Comparison of ENCODE assay signal across 25 mouse cellular contexts in genomic region chr7:112295426-112296221, GRCm38 (mm10).
DNase-seq lines count a peak whose midpoint lies in the region; ATAC-seq and TF ChIP-seq lines count a peak whose summit lies in the region.
"Had no signal": no experiment of that assay in that cellular context is flagged by ENCODE, and none has a peak within 500 bp of the region (broad histone marks: within the 10 kb centered on the region; RNA-seq: fewer than 3 reads in every experiment).

No protein-coding gene starts in this region.

- TF ChIP-seq CTCF in gastrocnemius, adult 2 months (IDR thresholded peaks at IDR 0.05), result no peak
- no peak for TF ChIP-seq CTCF in left cerebral cortex, adult 2 months (IDR thresholded peaks at IDR 0.05)

- peak overlapping the region; percentile 64 for H3K9ac ChIP-seq in heart, embryonic 13.5 days
- no peak overlapping the region for H3K9ac ChIP-seq in lung, embryonic 16.5 days (ENCODE audit: low read length)
- H3K9ac ChIP-seq: embryonic facial prominence, embryonic 12.5 days; forebrain, embryonic 12.5 days; hindbrain, embryonic 15.5 days; limb, embryonic 15.5 days; liver, embryonic 14.5 days; midbrain, embryonic 15.5 days; neural tube, embryonic 13.5 days had no signal

- H3K27ac ChIP-seq in gastrocnemius, adult 2 months, result peak overlapping the region; percentile 38
- peak overlapping the region; percentile 28; the same call in 1 of the 2 replicates for H3K27ac ChIP-seq in left cerebral cortex, adult 2 months
- H3K27ac ChIP-seq in heart, embryonic 13.5 days (replicated peaks), result peak overlapping the region; percentile 99
- H3K27ac ChIP-seq in lung, embryonic 16.5 days (ENCODE audit: low read length), result peak overlapping the region; percentile 61
- H3K27ac ChIP-seq: embryonic facial prominence, embryonic 12.5 days; forebrain, embryonic 12.5 days; hindbrain, embryonic 15.5 days; limb, embryonic 15.5 days; liver, embryonic 14.5 days; macrophage; midbrain, embryonic 15.5 days; neural tube, embryonic 13.5 days had no signal

- H3K9me3 ChIP-seq in heart, embryonic 13.5 days, result no peaks in the 10 kb centered on the region
- no peaks in the 10 kb centered on the region for H3K9me3 ChIP-seq in lung, embryonic 16.5 days (ENCODE audit: control insufficient read depth, low read length)
- H3K9me3 ChIP-seq: embryonic facial prominence, embryonic 12.5 days; forebrain, embryonic 12.5 days; hindbrain, embryonic 15.5 days; limb, embryonic 15.5 days; midbrain, embryonic 15.5 days; neural tube, embryonic 13.5 days had no signal

- no peak for ATAC-seq in heart, embryonic 13.5 days (ENCODE audit: extremely low read depth, insufficient number of reproducible peaks, low FRiP score, low TSS enrichment)
- no peak for ATAC-seq in lung, embryonic 16.5 days (ENCODE audit: low read depth)
- ATAC-seq: CD4-positive, CD25-positive, alpha-beta regulatory T cell, adult 4 months; midbrain, embryonic 15.5 days had no signal

- DNase-seq in gastrocnemius, adult 2 months, result no peak
- no peak for DNase-seq in gastrocnemius, postnatal 10 days
- DNase-seq in left cerebral cortex, adult 2 months (ENCODE audit: extremely low spot score in 1 of 2, low spot score in 2 of 2), result no peak
- DNase-seq in left cerebral cortex, postnatal 36 days (ENCODE audit: low spot score in 2 of 2), result no peak
- DNase-seq in testis, postnatal 10 days (ENCODE audit: low spot score), result no peak
- DNase-seq: adrenal gland, postnatal 36 days; cerebellum, postnatal 14 days; kidney, adult 2 months; kidney, postnatal 10 days; layer of hippocampus, postnatal 36 days; retina, postnatal 1 day; right cerebral cortex, postnatal 25 days; thymus, postnatal 14 days had no signal

- 41% methylated on average over 8 of the region's 8 CpGs for WGBS in heart, embryonic 13.5 days
- 50% methylated on average over 8 of the region's 8 CpGs for WGBS in lung, embryonic 16.5 days

- H3K4me2 ChIP-seq in heart, embryonic 13.5 days, result no peak overlapping the region
- no peak overlapping the region for H3K4me2 ChIP-seq in lung, embryonic 16.5 days (ENCODE audit: low read depth, low read length)
- H3K4me2 ChIP-seq: embryonic facial prominence, embryonic 12.5 days; forebrain, embryonic 12.5 days; hindbrain, embryonic 15.5 days; limb, embryonic 15.5 days; midbrain, embryonic 15.5 days; neural tube, embryonic 13.5 days had no signal

- H3K4me3 ChIP-seq in gastrocnemius, adult 2 months, result no peak overlapping the region
- H3K4me3 ChIP-seq in left cerebral cortex, adult 2 months, result no peak overlapping the region
- H3K4me3 ChIP-seq in heart, embryonic 13.5 days, result no peak overlapping the region
- H3K4me3 ChIP-seq in lung, embryonic 16.5 days (ENCODE audit: low read length), result no peak overlapping the region
- H3K4me3 ChIP-seq: embryonic facial prominence, embryonic 12.5 days; forebrain, embryonic 12.5 days; hindbrain, embryonic 15.5 days; limb, embryonic 15.5 days; midbrain, embryonic 15.5 days; myocyte; neural tube, embryonic 13.5 days had no signal

- peaks cover 25% of the 10 kb centered on the region for H3K36me3 ChIP-seq in heart, embryonic 13.5 days
- H3K36me3 ChIP-seq in lung, embryonic 16.5 days (ENCODE audit: control insufficient read depth, insufficient read depth, low read length), result no peaks in the 10 kb centered on the region
- H3K36me3 ChIP-seq: embryonic facial prominence, embryonic 12.5 days; forebrain, embryonic 12.5 days; hindbrain, embryonic 15.5 days; limb, embryonic 15.5 days; midbrain, embryonic 15.5 days; neural tube, embryonic 13.5 days had no signal

- no peaks in the 10 kb centered on the region for H3K27me3 ChIP-seq in heart, embryonic 13.5 days (replicated peaks)
- no peaks in the 10 kb centered on the region for H3K27me3 ChIP-seq in lung, embryonic 16.5 days (ENCODE audit: control insufficient read depth, insufficient read depth, low read depth, low read length)
- H3K27me3 ChIP-seq: forebrain, embryonic 12.5 days; hindbrain, embryonic 15.5 days; limb, embryonic 15.5 days; midbrain, embryonic 15.5 days; neural tube, embryonic 13.5 days had no signal

- intact Hi-C loops in gastrocnemius, adult 2 months (cut with DNase I), result no loop called here
- intact Hi-C loops in left cerebral cortex, adult 2 months (cut with DNase I), result no loop called here
- intact Hi-C loops in left cerebral cortex, postnatal 36 days (cut with DNase I), result no loop called here

- H3K4me1 ChIP-seq in heart, embryonic 13.5 days, result peaks cover 94% of the 10 kb centered on the region
- H3K4me1 ChIP-seq in lung, embryonic 16.5 days (replicated peaks; ENCODE audit: control insufficient read depth, insufficient read depth, low read length), result peaks cover 53% of the 10 kb centered on the region
- H3K4me1 ChIP-seq: embryonic facial prominence, embryonic 12.5 days; midbrain, embryonic 15.5 days had no signal

Comparison
In these comparisons a context has a peak if more than half of its experiments do, and no peak if none do; other contexts are left out.
1. H3K27ac ChIP-seq: peak in every context shown above with its lines; median percentile 99 in heart, embryonic 13.5 days; 61 in lung, embryonic 16.5 days; 38 in gastrocnemius, adult 2 months; 28 in left cerebral cortex, adult 2 months.